Mouse (Mus musculus): Measurements from ENCODE around the gene Zfhx3.

Zfhx3 gene

GRCm38 (mm10) chr8:108997334-108997733 is 1054.9 kb downstream of the Zfhx3 start:
- no peak for DNase-seq (ENCODE audit: low spot score)

DNA sequence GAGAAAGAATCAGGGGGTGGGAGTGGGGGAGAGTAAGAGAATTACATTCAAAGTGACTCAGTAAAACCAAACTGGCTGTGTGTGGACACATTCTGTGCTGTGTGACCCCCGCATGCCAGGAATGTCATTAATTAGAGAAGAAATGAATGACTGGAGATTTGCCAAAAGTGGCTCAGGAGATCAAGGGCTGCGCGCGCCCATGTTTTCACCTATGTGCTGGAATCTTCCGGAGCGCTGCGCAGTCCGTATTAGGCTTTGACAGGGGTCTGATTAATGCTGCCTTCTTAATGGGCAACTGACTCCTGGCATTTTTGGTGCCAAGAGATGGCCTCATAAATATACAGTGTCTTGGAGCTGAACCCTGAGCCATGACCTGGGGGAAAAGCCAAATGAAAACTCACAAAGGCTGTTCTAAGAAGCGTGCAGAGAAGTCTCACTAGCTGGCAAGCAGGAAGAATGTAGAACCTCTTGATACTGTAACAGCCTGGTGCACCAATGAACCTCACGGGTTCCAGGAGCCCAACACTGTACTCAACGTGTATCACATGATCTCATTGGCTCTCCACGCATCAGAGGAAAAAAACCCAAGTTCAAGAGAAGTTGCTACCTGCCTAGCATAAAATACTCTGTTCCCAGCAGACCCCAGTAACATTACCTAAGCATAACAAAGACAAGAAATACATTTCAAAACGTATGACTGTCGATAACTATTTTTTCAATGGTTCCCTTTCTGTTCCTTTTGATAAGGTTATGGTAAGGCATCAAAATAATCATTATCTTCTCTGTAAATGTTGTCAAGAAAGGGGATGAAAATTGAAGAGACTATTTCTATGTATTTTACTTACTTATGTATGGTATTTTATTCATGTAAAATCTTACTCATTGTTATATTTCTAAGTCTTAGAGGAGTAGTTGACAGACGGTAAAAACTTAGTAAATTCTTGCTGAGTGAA is 1057.1 kb downstream of the Zfhx3 start:
- DNase-seq (ENCODE audit: low spot score) = no peak

DNA sequence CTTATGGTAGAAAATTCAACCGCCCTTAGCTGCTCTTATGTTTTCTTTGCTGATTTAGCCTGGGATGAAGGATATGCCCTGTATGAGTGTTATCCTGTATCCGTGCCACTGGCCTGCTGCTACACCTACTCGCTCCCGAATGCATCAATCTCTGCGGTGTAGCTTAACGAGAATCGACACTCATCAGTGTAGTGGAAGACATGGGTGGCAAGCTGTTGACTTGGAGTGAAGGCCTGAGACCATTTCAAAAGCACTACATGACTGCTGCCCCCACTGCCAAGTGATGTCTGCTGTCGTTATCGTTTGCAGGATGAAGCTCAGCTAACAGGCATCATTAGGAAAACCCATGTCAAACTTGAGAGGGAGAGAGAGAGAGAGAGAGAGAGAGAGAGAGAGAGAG is 1058.6 kb downstream of the Zfhx3 start:
- no peak for DNase-seq (ENCODE audit: low spot score)

DNA sequence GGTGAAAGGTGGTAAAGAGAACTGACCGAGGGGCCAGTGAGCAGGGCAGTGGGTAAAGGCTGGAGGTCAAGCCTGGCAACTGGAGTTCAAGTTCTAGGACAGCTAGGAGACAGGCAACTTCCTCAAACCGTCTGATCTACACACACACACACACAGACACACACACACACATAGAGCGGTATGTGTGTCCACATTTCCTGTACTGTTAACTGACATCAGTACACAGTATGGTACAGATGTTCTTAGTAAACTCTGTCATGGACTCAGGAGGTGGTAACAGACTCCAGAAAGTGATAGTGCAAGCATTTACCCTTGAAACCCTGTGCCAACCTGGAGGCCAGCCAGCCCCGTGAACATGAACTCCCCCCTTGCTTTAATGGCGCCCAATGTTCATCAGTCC is 1059.5 kb downstream of the Zfhx3 start:
- DNase-seq (ENCODE audit: low spot score) = no peak

DNA sequence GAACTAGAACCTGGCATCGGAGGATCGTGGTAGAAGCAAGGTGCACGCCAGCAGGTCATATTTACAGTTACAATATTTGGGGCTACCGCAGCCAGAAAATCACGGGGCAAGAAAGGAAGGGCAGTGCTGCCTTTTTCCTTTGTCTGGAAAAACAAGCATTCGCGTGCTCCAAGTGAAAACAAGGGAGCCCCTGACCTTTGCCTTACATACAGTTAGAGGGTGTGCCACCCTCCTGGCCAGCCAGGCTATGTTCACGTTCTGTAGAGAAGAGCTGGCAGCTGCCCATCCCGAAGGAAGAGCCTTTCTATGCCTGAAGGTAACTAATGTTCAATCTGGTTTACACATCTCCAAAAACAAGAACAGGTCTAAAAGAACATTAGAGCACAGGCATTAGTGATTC is 1064.5 kb downstream of the Zfhx3 start:
- DNase-seq (ENCODE audit: low spot score) = no peak
